Mouse (Mus musculus): Measurements from ENCODE around the gene Vmn1r168. TPM values are rescaled to one million over a fixed set of nuclear protein-coding genes. Genes with fewer than 3 reads are reported as not detected.

The Vmn1r168 gene
- polyA plus RNA-seq (2015; fragmentation: Illumina TruSeq; extraction: RNeasy Lipid Tissue Mini Kit (QIAGEN cat#74804); ENCODE audit: insufficient read depth, low replicate concordance), result not detected

GRCm38 (mm10) chr7:23539432-23539831, at the start of gene Vmn1r168:
Vmn1r168 (plus strand) TSS chr7:23539732.

GRCm38 (mm10) chr7:23507106-23507505, 32.4 kb upstream of the Vmn1r168 start, which contains the start of gene Vmn1r167:
Vmn1r167 (minus strand) TSS chr7:23507206.

GRCm38 (mm10) chr7:23575226-23575625, 35.7 kb downstream of the Vmn1r168 start, which contains the start of gene Vmn1r169:
Vmn1r169 (plus strand) TSS chr7:23575526.

Other genes with a start within 250 kb of the Vmn1r168 start
- gene Nlrp4e, start 238.5 kb upstream of the Vmn1r168 start, polyA plus RNA-seq (2015; fragmentation: Illumina TruSeq; extraction: RNeasy Lipid Tissue Mini Kit (QIAGEN cat#74804); ENCODE audit: insufficient read depth, low replicate concordance), result not detected
- gene Nlrp5, start 153.8 kb upstream of the Vmn1r168 start, polyA plus RNA-seq (2015; fragmentation: Illumina TruSeq; extraction: RNeasy Lipid Tissue Mini Kit (QIAGEN cat#74804); ENCODE audit: insufficient read depth, low replicate concordance), result not detected
- not detected for gene Vmn1r167, start 32.5 kb upstream of the Vmn1r168 start, polyA plus RNA-seq (2015; fragmentation: Illumina TruSeq; extraction: RNeasy Lipid Tissue Mini Kit (QIAGEN cat#74804); ENCODE audit: insufficient read depth, low replicate concordance)
- not detected for gene Vmn1r169, start 35.8 kb downstream of the Vmn1r168 start, polyA plus RNA-seq (2015; fragmentation: Illumina TruSeq; extraction: RNeasy Lipid Tissue Mini Kit (QIAGEN cat#74804); ENCODE audit: insufficient read depth, low replicate concordance)
- gene Vmn1r170, start 66.4 kb downstream of the Vmn1r168 start, polyA plus RNA-seq (2015; fragmentation: Illumina TruSeq; extraction: RNeasy Lipid Tissue Mini Kit (QIAGEN cat#74804); ENCODE audit: insufficient read depth, low replicate concordance), result not detected
- gene Vmn1r171, start 91.0 kb downstream of the Vmn1r168 start, polyA plus RNA-seq (2015; fragmentation: Illumina TruSeq; extraction: RNeasy Lipid Tissue Mini Kit (QIAGEN cat#74804); ENCODE audit: insufficient read depth, low replicate concordance), result not detected
- gene Vmn1r172, start 118.6 kb downstream of the Vmn1r168 start, polyA plus RNA-seq (2015; fragmentation: Illumina TruSeq; extraction: RNeasy Lipid Tissue Mini Kit (QIAGEN cat#74804); ENCODE audit: insufficient read depth, low replicate concordance), result not detected
- not detected for gene Vmn1r173, start 161.0 kb downstream of the Vmn1r168 start, polyA plus RNA-seq (2015; fragmentation: Illumina TruSeq; extraction: RNeasy Lipid Tissue Mini Kit (QIAGEN cat#74804); ENCODE audit: insufficient read depth, low replicate concordance)
- not detected for gene Vmn1r174, start 212.5 kb downstream of the Vmn1r168 start, polyA plus RNA-seq (2015; fragmentation: Illumina TruSeq; extraction: RNeasy Lipid Tissue Mini Kit (QIAGEN cat#74804); ENCODE audit: insufficient read depth, low replicate concordance)

Data from spleen, adult 10 weeks (tissue).